Mouse (Mus musculus): Measurements from ENCODE around the gene Lmo3.

DNA sequence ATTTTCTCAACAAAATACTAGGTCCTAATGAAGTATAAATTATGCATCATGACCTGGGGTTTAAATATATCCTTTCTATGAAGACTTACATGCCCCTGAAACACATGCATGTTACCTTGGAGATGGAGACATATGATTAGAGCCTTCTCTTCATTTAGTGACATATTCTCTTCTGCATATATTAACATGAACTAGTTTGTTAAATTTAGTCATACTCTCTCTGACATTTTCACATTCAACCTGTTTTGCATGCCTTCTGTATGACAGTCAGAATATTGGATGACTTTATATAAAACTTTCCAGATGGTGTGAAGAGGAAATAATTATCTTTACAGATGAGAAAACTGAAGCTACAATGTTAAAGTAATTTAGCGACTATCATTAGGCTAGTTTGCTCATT lies 77.8 kb downstream of the Lmo3 start:
- TF ChIP-seq CTCF (IDR thresholded peaks at IDR 0.05; ENCODE audit: low read depth, low read length) (no peak), POLR2A (IDR thresholded peaks at IDR 0.05; ENCODE audit: borderline replicate concordance, low read depth, low read length) (no peak)

Data from bone marrow macrophage, adult 2 months (primary cell).